Mouse (Mus musculus) myocyte (in vitro differentiated cells): ENCODE data around the gene Unc119b.
A peak's percentile ranks its signal among the peaks of the same experiment; 100 is the strongest.

Source experiments
- E2F4 ChIP-seq: IDR thresholded peaks from one replicate; pipeline ENCODE4 v1.6.1; 2011; ENCODE audit warnings: mild to moderate bottlenecking, control low read depth, moderate library complexity; ENCODE audit not compliant: insufficient read depth
- MAX ChIP-seq: IDR thresholded peaks from one replicate; pipeline ENCODE4 v1.6.1; 2011; ENCODE audit warnings: low read depth, mild to moderate bottlenecking, control low read depth
- MYOD1 ChIP-seq, 3 experiments: IDR thresholded peaks; one replicate each; pipeline ENCODE4 v1.6.1; 2011; ENCODE audit warnings: control low read depth in 2 of 3, low read depth in 2 of 3, mild to moderate bottlenecking in 2 of 3, moderate library complexity in 1 of 3; ENCODE audit not compliant: insufficient read length in 2 of 3, control insufficient read depth in 1 of 3
- MYOG ChIP-seq, 3 experiments: IDR thresholded peaks; one replicate each; pipeline ENCODE4 v1.6.1; 2011; ENCODE audit warnings: control low read depth in 2 of 3, low read depth in 2 of 3, mild to moderate bottlenecking in 2 of 3; ENCODE audit not compliant: insufficient read length in 2 of 3, control insufficient read depth in 1 of 3, insufficient read depth in 1 of 3
- POLR2A ChIP-seq: IDR thresholded peaks from one replicate; pipeline ENCODE4 v1.6.1; 2011; ENCODE audit warnings: low read depth, mild to moderate bottlenecking, control low read depth, moderate library complexity; ENCODE audit not compliant: insufficient read length
- POLR2AphosphoS2 ChIP-seq: IDR thresholded peaks from one replicate; pipeline ENCODE4 v1.6.1; 2011; ENCODE audit warnings: low read depth, control low read depth; ENCODE audit not compliant: insufficient read length
- USF1 ChIP-seq: IDR thresholded peaks from one replicate; pipeline ENCODE4 v1.6.1; 2011; ENCODE audit warnings: low read depth, mild to moderate bottlenecking, control low read depth, moderate library complexity

DNA sequence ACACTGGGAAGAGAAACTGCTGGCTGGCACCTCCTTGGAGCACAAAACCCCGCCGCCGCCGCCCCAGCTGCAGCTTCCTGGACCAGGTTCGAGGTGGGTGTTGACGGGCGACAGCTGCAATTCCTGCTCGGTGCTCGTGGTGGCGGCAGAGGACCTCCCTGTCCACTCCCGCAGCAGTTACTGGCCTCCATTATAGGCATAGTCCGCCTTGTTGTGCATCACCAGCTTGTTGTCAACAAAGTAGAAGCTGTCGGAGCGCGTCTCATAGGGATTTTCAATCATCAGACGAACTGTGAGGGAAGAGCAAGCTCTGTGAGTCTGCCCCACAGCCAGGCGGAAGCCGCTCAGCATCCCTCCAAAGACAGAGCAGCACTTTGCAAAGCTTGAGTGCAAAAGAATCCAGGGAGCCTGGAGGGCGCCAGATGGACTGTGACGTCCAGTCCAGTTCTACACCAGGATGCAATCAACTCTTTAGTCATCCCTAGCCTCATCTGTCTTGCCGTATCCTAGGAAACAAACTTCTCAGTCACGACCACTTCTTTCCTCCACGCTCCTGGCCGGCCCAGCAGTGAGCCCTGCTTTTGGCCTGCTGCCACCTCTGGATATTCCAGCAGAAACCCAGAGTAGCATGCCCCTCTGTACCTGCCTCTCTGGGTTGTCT, 9.4 kb downstream of the Unc119b start:
- TF ChIP-seq POLR2A: no peak
- TF ChIP-seq MYOG (IDR thresholded peaks at IDR 0.05; ENCODE audit: control insufficient read depth in 1 of 3, insufficient read depth in 1 of 3, insufficient read length in 2 of 3, low read depth in 2 of 3): no peak
- no peak for TF ChIP-seq E2F4
- no peak for TF ChIP-seq POLR2AphosphoS2
- no peak for TF ChIP-seq MAX
- peak in 1 of 3 experiments; percentile 38 for TF ChIP-seq MYOD1 (IDR thresholded peaks at IDR 0.05; ENCODE audit: control insufficient read depth in 1 of 3, insufficient read length in 2 of 3, low read depth in 2 of 3)
- no peak for TF ChIP-seq USF1
